Mouse (Mus musculus) liver, embryonic 14.5 days (tissue): ENCODE data around the gene Ctrc. TPM values are rescaled to one million over a fixed set of nuclear protein-coding genes. Genes with fewer than 3 reads are reported as not detected.

Experiments used
- ATAC-seq: fragments of 200-750 bp; cut with Nextera tagmentation; 2 replicates; pipeline ENCODE4 v1.8.0; 2017; ENCODE audit warnings: moderate number of reproducible peaks, mild to moderate bottlenecking, moderate library complexity; ENCODE audit not compliant: insufficient read depth
- DNase-seq, 3 experiments: peaks; one replicate each; pipeline ENCODE4 v3.0.0-alpha.2; 2012 to 2013; ENCODE audit warnings: low read depth in 3 of 3, low spot score in 3 of 3
- H3K27ac ChIP-seq: fragments of 300-500 bp; sonication (generic); 2 replicates; pipeline ENCODE4 v1.5.1; 2014; ENCODE audit warnings: moderate library complexity, mild to moderate bottlenecking, control low read depth, inconsistent platforms
- H3K27me3 ChIP-seq: fragments of 300-500 bp; sonication (generic); 2 replicates; pipeline ENCODE4 v1.6.1; 2014; ENCODE audit warnings: mild to moderate bottlenecking, low read length, moderate library complexity; ENCODE audit not compliant: control insufficient read depth, insufficient read depth
- H3K36me3 ChIP-seq: fragments of 300-500 bp; sonication (generic); replicated peaks from 2 replicates; pipeline ENCODE4 v1.6.1; 2014; ENCODE audit warnings: low read depth; ENCODE audit not compliant: control insufficient read depth, insufficient read depth
- H3K4me1 ChIP-seq, 2 experiments: fragments of 200-500 bp in 1 of 2; fragments of 300-500 bp in 1 of 2; sonication (generic) in 1 of 2; replicated peaks; 2 replicates each; pipeline ENCODE4 v1.6.1; 2012 to 2014; ENCODE audit warnings: antibody characterized with exemption in 1 of 2, inconsistent platforms in 1 of 2, low read length in 1 of 2; ENCODE audit not compliant: control insufficient read depth in 2 of 2, insufficient read depth in 2 of 2
- H3K4me2 ChIP-seq: fragments of 300-500 bp; sonication (generic); 2 replicates; pipeline ENCODE4 v1.6.1; 2014; ENCODE audit warnings: low read depth, mild to moderate bottlenecking, control low read depth, moderate library complexity
- H3K4me3 ChIP-seq, 2 experiments: fragments of 200-500 bp in 1 of 2; fragments of 300-500 bp in 1 of 2; sonication (generic) in 1 of 2; 2 replicates each; pipeline ENCODE4 v1.5.1; 2012 to 2014; ENCODE audit warnings: low read depth in 2 of 2, low read length in 2 of 2, mild to moderate bottlenecking in 2 of 2, control low read depth in 1 of 2, inconsistent platforms in 1 of 2, moderate library complexity in 1 of 2; ENCODE audit not compliant: insufficient read depth in 1 of 2
- H3K9ac ChIP-seq: fragments of 300-500 bp; sonication (generic); replicated peaks from 2 replicates; pipeline ENCODE4 v1.6.1; 2014; ENCODE audit warnings: mild to moderate bottlenecking, control low read depth, moderate library complexity
- H3K9me3 ChIP-seq: fragments of 300-500 bp; sonication (generic); 2 replicates; pipeline ENCODE4 v1.6.1; 2016; ENCODE audit warnings: low read length, mixed read lengths; ENCODE audit not compliant: control insufficient read depth
- CTCF ChIP-seq: IDR thresholded peaks from 2 replicates; pipeline ENCODE4 v1.5.1; 2016; ENCODE audit warnings: antibody characterized with exemption, low read depth, control low read depth
- EP300 ChIP-seq: IDR thresholded peaks from 2 replicates; pipeline ENCODE4 v1.6.1; 2016; ENCODE audit warnings: antibody characterized with exemption, low read depth
- WGBS: fragments of 180-500 bp; shearing (Covaris S2); extraction: QIAGEN DNeasy Blood & Tissue Kit; methylation state at CpG from one replicate; pipeline ENCODE4 v1.1.7; 2014; ENCODE audit not compliant: insufficient replicate concordance; 5-methylcytosine and 5-hydroxymethylcytosine counted together
- polyA plus RNA-seq, 2 experiments: library from polyadenylated mRNA; depleted of rRNA in 1 of 2; stranded (reverse) in 1 of 2; unstranded in 1 of 2; fragments of >200 nt; fragmentation: Nextera tagmentation in 1 of 2; extraction: Ambion mirVana in 1 of 2; gene quantifications; 2 replicates each; pipeline versions ENCODE4 v1.2.1 to v1.2.3; 2012 to 2014

The Ctrc gene
- polyA plus RNA-seq, 2 experiments, result not detected

- no peaks in the 10 kb centered on the region for H3K9me3 ChIP-seq
- H3K27ac ChIP-seq, result no peak overlapping the region
- no peaks in the 10 kb centered on the region for H3K27me3 ChIP-seq
- ATAC-seq, result no peak
- no peak overlapping the region for H3K4me3 ChIP-seq
- H3K36me3 ChIP-seq, result peaks cover 10% of the 10 kb centered on the region
- no peak for TF ChIP-seq CTCF
- TF ChIP-seq EP300, result no peak
- H3K4me1 ChIP-seq, result no peaks in the 10 kb centered on the region
- H3K9ac ChIP-seq, result no peak overlapping the region
- DNase-seq, result no peak
- H3K4me2 ChIP-seq, result no peak overlapping the region
- WGBS, result 84% methylated on average over 20 of the region's 20 CpGs
These were observed 12.3 kb upstream of the Ctrc start for GRCm38 (mm10) chr4:141858501-141858900.

- ATAC-seq (peak; percentile 31), DNase-seq (peak in 2 of 3 experiments; percentile 33 to 35)
- Histone ChIP-seq H3K9ac (no peak overlapping the region), H3K4me1 (no peaks in the 10 kb centered on the region), H3K4me3 (no peak overlapping the region), H3K27me3 (no peaks in the 10 kb centered on the region), H3K9me3 (no peaks in the 10 kb centered on the region), H3K36me3 (peaks cover 10% of the 10 kb centered on the region), H3K27ac (no peak overlapping the region), H3K4me2 (no peak overlapping the region)
- 17% methylated on average over 10 of the region's 10 CpGs for WGBS
- no peak for TF ChIP-seq EP300
- TF ChIP-seq CTCF, result peak; percentile 99
These were observed 11.3 kb upstream of the Ctrc start for GRCm38 (mm10) chr4:141857422-141857930.

- TF ChIP-seq CTCF (peak; percentile 90), EP300 (no peak)
- Histone ChIP-seq H3K4me3 (no peak overlapping the region), H3K4me1 (no peaks in the 10 kb centered on the region), H3K36me3 (no peaks in the 10 kb centered on the region), H3K4me2 (no peak overlapping the region), H3K27me3 (no peaks in the 10 kb centered on the region), H3K9me3 (no peaks in the 10 kb centered on the region), H3K9ac (no peak overlapping the region), H3K27ac (no peak overlapping the region)
- ATAC-seq, result no peak
- no peak for DNase-seq
- WGBS, result 49% methylated on average over 9 of the region's 9 CpGs
These were observed 7.3 kb upstream of the Ctrc start for GRCm38 (mm10) chr4:141853437-141853836.

GRCm38 (mm10) chr4:141834536-141835095, 11.5 kb downstream of the Ctrc start:
- TF ChIP-seq EP300 (no peak), CTCF (no peak)
- no peak overlapping the region for H3K4me2 ChIP-seq
- H3K27me3 ChIP-seq, result no peaks in the 10 kb centered on the region
- H3K9me3 ChIP-seq, result no peaks in the 10 kb centered on the region
- no peak overlapping the region for H3K9ac ChIP-seq
- no peaks in the 10 kb centered on the region for H3K4me1 ChIP-seq
- no peak for DNase-seq
- no peak overlapping the region for H3K27ac ChIP-seq
- no peaks in the 10 kb centered on the region for H3K36me3 ChIP-seq
- WGBS, result 35% methylated on average over 5 of the region's 5 CpGs
- ATAC-seq, result no peak
- no peak overlapping the region for H3K4me3 ChIP-seq

- H3K27me3 ChIP-seq, result no peaks in the 10 kb centered on the region
- TF ChIP-seq CTCF (no peak), EP300 (no peak)
These were observed 12.2 kb downstream of the Ctrc start for GRCm38 (mm10) chr4:141833911-141834310.

More at GRCm38 (mm10) chr4:141833911-141834310, 12.2 kb downstream of the Ctrc start:
- Histone ChIP-seq H3K27ac (no peak overlapping the region), H3K4me1 (no peaks in the 10 kb centered on the region), H3K4me2 (no peak overlapping the region), H3K4me3 (no peak overlapping the region), H3K36me3 (no peaks in the 10 kb centered on the region), H3K9me3 (no peaks in the 10 kb centered on the region), H3K9ac (no peak overlapping the region)
- WGBS, result 32% methylated on average over 1 of the region's 1 CpGs
- ATAC-seq, result no peak
- no peak for DNase-seq
